Mouse (Mus musculus) macrophage (primary cell): ENCODE measurements around the gene Dgkz. TPM values are rescaled to one million over a fixed set of nuclear protein-coding genes. Genes with fewer than 3 reads are reported as not detected.

Source experiments
- H3K27ac ChIP-seq: fragments of 350-480 bp; formaldehyde crosslinking; 2 replicates; pipeline ENCODE4 v1.9.0; 2021
- H3K36me3 ChIP-seq: fragments of 350-480 bp; formaldehyde crosslinking; 2 replicates; pipeline ENCODE4 v1.9.0; 2021; ENCODE audit errors: inconsistent target
- H3K4me3 ChIP-seq: fragments of 350-480 bp; formaldehyde crosslinking; 2 replicates; pipeline ENCODE4 v1.9.0; 2021; ENCODE audit errors: inconsistent target
- H3K79me2 ChIP-seq: fragments of 350-480 bp; formaldehyde crosslinking; 2 replicates; pipeline ENCODE4 v1.9.0; 2021; ENCODE audit errors: inconsistent target
- whole genome bisulfite sequencing: methylation state at CpG from one replicate; pipeline ENCODE4 v1.1.7; 2026; ENCODE audit warnings: inconsistent platforms; ENCODE audit not compliant: missing documents; 5-methylcytosine and 5-hydroxymethylcytosine counted together
- polyA plus RNA-seq: library from polyadenylated mRNA; stranded (reverse); fragments of 250-400 nt; gene quantifications from 3 replicates; pipeline ENCODE4 v1.2.4, GENCODE M21; 2018; ENCODE audit warnings: inconsistent platforms

Gene Dgkz
- polyA plus RNA-seq, 1 experiment from 2014 or later: 81.8 TPM

DNA sequence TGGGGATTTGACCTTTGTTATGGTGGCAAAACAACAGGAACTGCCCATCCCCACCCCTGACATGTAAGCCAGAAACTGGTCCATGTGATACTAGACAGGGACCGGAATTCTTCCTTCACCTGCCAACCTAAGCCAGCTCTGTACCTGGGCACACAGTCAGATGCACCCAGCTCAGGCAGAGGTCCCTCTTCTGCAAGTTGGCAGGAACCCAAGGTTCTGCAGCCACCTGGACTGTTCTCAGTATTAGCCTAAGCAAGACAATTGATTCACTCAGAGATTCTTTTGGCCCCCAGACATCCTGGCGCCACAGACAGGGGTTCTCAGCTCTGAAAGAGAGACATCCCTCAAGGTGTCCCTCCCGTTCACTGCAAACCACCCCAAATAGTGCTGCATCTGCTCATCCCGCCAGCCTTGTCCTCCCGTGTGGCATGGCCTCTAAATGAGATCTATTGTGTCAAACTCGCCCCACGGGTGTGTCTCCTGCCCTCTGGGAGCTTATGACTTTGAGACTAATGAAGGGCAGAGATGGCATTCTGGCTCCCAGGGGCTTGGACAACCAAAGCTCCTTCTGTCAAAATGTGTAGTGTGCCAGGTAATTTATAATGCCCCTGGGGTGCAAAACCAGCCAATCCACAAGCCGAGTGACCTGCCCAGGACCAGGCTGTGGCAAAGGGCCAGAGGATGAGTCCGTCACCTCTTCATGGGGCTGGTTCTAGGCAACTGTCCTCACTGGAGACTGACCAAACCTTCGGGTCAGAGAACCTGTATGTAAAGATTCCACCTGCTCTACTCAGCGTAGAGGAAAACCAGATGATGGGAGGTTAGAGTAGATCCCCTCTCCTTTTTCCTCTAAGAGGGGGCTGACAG, 15.9 kb downstream of the Dgkz start:
- no peak overlapping the region for H3K27ac ChIP-seq
- peaks cover 95% of the 10 kb centered on the region for H3K79me2 ChIP-seq
- no peak overlapping the region for H3K4me3 ChIP-seq
- no peaks in the 10 kb centered on the region for H3K36me3 ChIP-seq
- 88% methylated on average over 11 of the region's 11 CpGs for WGBS

- H3K36me3 ChIP-seq: no peaks in the 10 kb centered on the region
- peaks cover 95% of the 10 kb centered on the region for H3K79me2 ChIP-seq
- no peak overlapping the region for H3K4me3 ChIP-seq
- 44% methylated on average over 9 of the region's 10 CpGs for WGBS
- no peak overlapping the region for H3K27ac ChIP-seq
These were observed 16.8 kb downstream of the Dgkz start for GRCm38 (mm10) chr2:91958701-91959457.

DNA sequence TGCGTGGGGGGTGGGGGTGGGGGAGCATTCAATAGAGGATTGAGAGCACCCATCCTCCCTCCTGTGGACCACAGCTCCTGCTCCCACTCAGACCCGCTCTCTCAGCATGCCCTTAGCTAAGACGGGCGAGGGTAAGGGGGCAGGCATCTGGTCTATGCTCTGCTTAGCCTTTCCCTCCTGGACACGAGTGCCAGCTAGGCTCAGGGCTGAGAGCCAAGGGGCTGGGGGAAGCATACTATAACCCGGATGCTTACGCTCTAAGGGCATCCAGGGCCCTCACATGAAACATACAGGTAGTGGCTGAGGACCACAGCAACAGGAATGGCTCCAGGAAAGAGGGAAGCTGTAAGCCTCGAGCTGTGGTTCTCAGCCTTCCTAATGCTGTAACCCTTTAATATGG, 17.6 kb downstream of the Dgkz start:
- no peaks in the 10 kb centered on the region for H3K36me3 ChIP-seq
- peaks cover 100% of the 10 kb centered on the region for H3K79me2 ChIP-seq
- H3K4me3 ChIP-seq: no peak overlapping the region
- 86% methylated on average over 8 of the region's 8 CpGs for WGBS
- H3K27ac ChIP-seq: no peak overlapping the region

- Histone ChIP-seq H3K36me3 (no peaks in the 10 kb centered on the region), H3K79me2 (peaks cover 100% of the 10 kb centered on the region), H3K27ac (no peak overlapping the region), H3K4me3 (no peak overlapping the region)
- 5% methylated on average over 4 of the region's 4 CpGs for WGBS
These were observed 18.6 kb downstream of the Dgkz start for GRCm38 (mm10) chr2:91957096-91957495.

DNA sequence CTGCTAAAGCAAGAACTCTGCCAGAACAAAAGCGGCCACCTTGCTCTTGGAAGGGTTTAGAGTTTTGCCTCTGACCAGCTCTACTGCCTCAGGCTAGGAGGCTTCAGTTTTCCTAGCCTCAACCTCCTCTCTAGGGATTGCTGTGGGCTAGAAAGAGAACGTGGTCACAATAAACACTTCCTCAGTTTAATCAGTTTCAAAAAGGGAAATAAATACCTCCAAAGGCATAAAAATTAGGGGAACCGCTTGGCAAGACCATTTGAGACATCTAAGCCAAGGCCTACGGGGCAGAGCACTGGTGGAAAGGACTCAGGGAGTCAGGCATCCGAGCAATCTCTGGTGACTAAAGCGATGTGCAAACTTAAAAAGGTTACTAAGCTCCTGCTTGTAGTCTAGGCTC, 19.8 kb downstream of the Dgkz start:
- Histone ChIP-seq H3K36me3 (no peaks in the 10 kb centered on the region), H3K79me2 (peaks cover 100% of the 10 kb centered on the region), H3K4me3 (no peak overlapping the region), H3K27ac (no peak overlapping the region)
- 39% methylated on average over 6 of the region's 6 CpGs for WGBS

GRCm38 (mm10) chr2:91955121-91955591, 20.5 kb downstream of the Dgkz start:
- H3K79me2 ChIP-seq: peaks cover 100% of the 10 kb centered on the region
- 96% methylated on average over 4 of the region's 4 CpGs for WGBS
- H3K4me3 ChIP-seq: no peak overlapping the region
- no peak overlapping the region for H3K27ac ChIP-seq
- H3K36me3 ChIP-seq: no peaks in the 10 kb centered on the region

DNA sequence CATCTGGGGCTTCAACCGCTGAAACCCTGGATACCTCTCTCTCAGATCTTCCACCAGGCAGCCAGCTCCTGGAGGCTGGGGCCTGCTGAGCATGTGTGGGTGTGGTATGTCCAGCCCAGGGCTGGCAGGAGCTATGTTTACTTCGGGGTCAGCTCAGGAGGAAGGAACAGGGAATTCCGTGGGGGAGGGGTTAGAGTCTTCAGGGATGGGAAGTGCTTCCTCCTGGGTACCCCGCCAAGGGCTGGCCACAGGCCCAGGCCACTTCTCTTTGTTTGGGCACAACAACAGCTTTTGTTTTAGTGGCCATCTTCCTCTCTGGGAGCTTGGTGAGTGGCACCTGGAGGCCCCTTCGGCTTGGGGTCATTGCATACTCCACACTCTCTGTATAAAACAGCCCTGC, 21.8 kb downstream of the Dgkz start:
- H3K4me3 ChIP-seq: no peak overlapping the region
- peaks cover 100% of the 10 kb centered on the region for H3K79me2 ChIP-seq
- peak overlapping the region; percentile 5; the same call in 1 of the 2 replicates for H3K27ac ChIP-seq
- WGBS: 32% methylated on average over 5 of the region's 5 CpGs
- H3K36me3 ChIP-seq: no peaks in the 10 kb centered on the region

DNA sequence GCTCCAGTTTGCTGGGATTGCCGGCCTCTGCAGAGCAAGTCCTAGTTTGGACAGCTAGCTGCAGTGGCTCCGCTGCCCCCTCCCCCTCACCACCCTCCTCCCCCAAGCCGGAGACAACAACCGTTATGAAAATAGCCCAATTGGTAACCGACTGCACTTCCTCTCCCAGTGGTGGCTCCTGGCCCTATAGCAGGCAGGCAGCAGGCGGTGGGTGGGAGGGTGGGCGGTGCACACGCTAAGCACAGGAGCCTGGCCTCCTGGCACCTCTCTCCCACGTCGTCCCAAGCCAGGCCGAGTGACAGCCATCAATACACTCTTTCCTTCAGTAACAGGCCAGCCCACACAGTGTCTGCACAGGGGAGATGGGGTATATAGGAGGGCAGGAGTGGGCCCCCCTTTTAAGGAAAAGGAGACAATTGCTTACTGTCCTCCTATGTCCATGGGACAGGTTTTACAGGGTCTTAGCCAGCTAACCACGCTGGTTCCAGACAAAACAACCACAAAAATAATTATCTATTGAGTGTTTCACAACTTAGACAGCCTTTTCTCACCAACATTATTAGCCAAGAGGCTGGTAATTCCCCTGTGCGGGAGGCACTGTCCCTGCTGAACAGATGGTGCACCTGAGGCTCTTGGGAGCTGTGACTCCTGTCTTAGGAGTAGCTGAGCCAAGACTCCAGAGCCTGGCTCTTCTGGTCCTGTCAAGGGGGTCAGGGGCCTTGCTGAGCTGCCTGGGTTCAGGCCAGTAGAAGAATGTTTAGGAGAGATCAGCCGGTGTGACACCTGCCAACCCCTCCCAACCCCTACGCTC, 25.2 kb downstream of the Dgkz start:
- Histone ChIP-seq H3K36me3 (no peaks in the 10 kb centered on the region), H3K4me3 (peak overlapping the region; percentile 36), H3K79me2 (peaks cover 96% of the 10 kb centered on the region), H3K27ac (peak overlapping the region; percentile 91)
- WGBS: under 1% methylated on average over 12 of the region's 15 CpGs

- Histone ChIP-seq H3K27ac (peak overlapping the region; percentile 91), H3K36me3 (no peaks in the 10 kb centered on the region)
These were observed 26.0 kb downstream of the Dgkz start for GRCm38 (mm10) chr2:91949411-91950274.

DNA sequence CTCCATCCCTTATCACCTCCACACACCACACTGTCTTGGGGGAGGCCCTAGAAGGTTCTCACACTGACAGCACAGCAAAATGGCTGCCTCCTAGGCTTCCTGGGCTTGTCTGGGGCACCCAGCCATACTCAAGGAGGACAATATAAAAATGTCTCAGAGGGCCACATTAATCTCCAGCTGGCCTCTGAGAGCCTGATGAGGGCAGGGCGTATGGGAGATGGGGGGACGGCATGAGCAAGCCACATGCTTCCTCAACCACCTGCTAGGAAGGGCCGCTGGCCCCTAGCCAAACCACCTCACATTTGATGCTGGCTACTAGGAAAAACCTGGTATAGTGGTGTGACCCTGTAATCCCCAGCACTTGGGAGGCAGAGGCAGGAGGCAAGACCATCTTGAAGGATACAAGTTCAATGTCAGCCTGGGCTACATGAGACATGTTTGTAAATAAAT, 26.8 kb downstream of the Dgkz start:
- peaks cover 96% of the 10 kb centered on the region for H3K79me2 ChIP-seq
- H3K4me3 ChIP-seq: peak overlapping the region; percentile 36
- H3K27ac ChIP-seq: peak overlapping the region; percentile 91
- WGBS: 21% methylated on average over 3 of the region's 3 CpGs
- peaks cover 2% of the 10 kb centered on the region; the same call in 1 of the 2 replicates for H3K36me3 ChIP-seq

More at GRCm38 (mm10) chr2:91949411-91950274, 26.0 kb downstream of the Dgkz start:
- WGBS: 6% methylated on average over 17 of the region's 17 CpGs
- Histone ChIP-seq H3K4me3 (peak overlapping the region; percentile 36), H3K79me2 (peaks cover 96% of the 10 kb centered on the region)

DNA sequence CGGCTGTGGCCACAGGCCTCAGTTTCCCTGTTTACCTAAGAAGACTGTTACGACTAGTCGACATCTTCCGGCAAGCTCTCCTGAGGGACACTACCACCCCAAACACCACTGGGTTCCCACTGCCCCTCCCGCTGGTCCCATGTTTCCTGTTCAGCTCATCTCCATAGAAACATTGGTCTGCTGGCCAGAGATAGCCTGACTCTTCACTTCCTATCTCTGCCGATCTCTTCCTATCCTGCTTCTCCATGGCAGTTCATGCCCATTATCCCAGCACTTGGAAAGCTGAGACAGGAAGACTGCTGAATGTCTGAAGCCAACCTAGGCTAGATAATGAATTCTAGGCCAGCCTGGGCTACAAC, 27.5 kb downstream of the Dgkz start:
- H3K79me2 ChIP-seq: peaks cover 96% of the 10 kb centered on the region
- peaks cover 9% of the 10 kb centered on the region; the same call in 1 of the 2 replicates for H3K36me3 ChIP-seq
- H3K27ac ChIP-seq: peak overlapping the region; percentile 91
- H3K4me3 ChIP-seq: peak overlapping the region; percentile 36
- 2% methylated on average over 4 of the region's 6 CpGs for WGBS

- 24% methylated on average over 11 of the region's 11 CpGs for WGBS
- peak overlapping the region; percentile 91 for H3K27ac ChIP-seq
- H3K79me2 ChIP-seq: peaks cover 96% of the 10 kb centered on the region
- H3K36me3 ChIP-seq: peaks cover 14% of the 10 kb centered on the region; the same call in 1 of the 2 replicates
- peak overlapping the region; percentile 36 for H3K4me3 ChIP-seq
These were observed 28.1 kb downstream of the Dgkz start for GRCm38 (mm10) chr2:91947397-91948150.

- WGBS: 54% methylated on average over 6 of the region's 6 CpGs
- Histone ChIP-seq H3K27ac (peak overlapping the region; percentile 91), H3K4me3 (no peak overlapping the region), H3K36me3 (peaks cover 20% of the 10 kb centered on the region; the same call in 1 of the 2 replicates), H3K79me2 (peaks cover 96% of the 10 kb centered on the region)
These were observed 28.8 kb downstream of the Dgkz start for GRCm38 (mm10) chr2:91946836-91947235.
